Mouse (Mus musculus): ENCODE data around the gene Slc31a1. TPM values are rescaled to one million over a fixed set of nuclear protein-coding genes. Genes with fewer than 3 reads are reported as not detected.

The Slc31a1 gene
- total RNA-seq, 2 experiments from 2014 or later = 17.3 to 18.7 TPM

- no peak for DNase-seq
These were observed 1.9 kb downstream of the Slc31a1 start for GRCm38 (mm10) chr4:62362437-62362836.

- no peak for DNase-seq
These were observed 3.8 kb downstream of the Slc31a1 start for GRCm38 (mm10) chr4:62364299-62364698.

DNA sequence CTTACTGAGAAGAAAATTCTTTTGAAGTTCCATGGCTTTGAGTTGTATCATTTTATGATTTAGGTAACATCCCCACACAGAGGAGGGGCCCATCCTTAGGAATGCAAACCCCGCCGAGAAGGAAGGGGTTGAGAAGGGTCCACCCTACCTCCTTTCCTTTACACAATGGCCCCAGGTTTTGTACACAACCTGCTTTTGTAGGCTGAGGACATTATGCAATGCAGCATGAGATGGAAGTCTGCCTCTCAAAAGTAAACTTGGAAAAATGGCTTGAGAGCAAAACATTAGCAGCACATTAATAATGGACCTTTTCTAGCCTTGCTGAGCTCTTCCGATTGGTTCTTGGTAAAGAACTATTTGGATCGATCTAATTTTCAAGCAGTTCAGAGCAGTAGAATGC lies 5.8 kb downstream of the Slc31a1 start:
- no peak for DNase-seq

GRCm38 (mm10) chr4:62367586-62367985 lies 7.1 kb downstream of the Slc31a1 start:
- DNase-seq = no peak

GRCm38 (mm10) chr4:62369091-62369490 lies 8.6 kb downstream of the Slc31a1 start:
- DNase-seq = no peak

GRCm38 (mm10) chr4:62372410-62372809 lies 11.9 kb downstream of the Slc31a1 start:
- no peak for DNase-seq

GRCm38 (mm10) chr4:62372818-62373520 lies 12.4 kb downstream of the Slc31a1 start:
- DNase-seq = no peak

- no peak for DNase-seq
These were observed 13.1 kb downstream of the Slc31a1 start for GRCm38 (mm10) chr4:62373668-62374067.

- no peak for DNase-seq
These were observed 13.8 kb downstream of the Slc31a1 start for GRCm38 (mm10) chr4:62374342-62374741.

GRCm38 (mm10) chr4:62376123-62376522 lies 15.6 kb downstream of the Slc31a1 start:
- DNase-seq = no peak

- no peak for DNase-seq
These were observed 19.3 kb downstream of the Slc31a1 start for GRCm38 (mm10) chr4:62379724-62380381.

- no peak for DNase-seq
These were observed 22.7 kb downstream of the Slc31a1 start for GRCm38 (mm10) chr4:62383207-62383606.

GRCm38 (mm10) chr4:62383752-62384151 lies 23.2 kb downstream of the Slc31a1 start:
- DNase-seq = no peak

- no peak for DNase-seq
These were observed 23.6 kb downstream of the Slc31a1 start for GRCm38 (mm10) chr4:62384159-62384558.

DNA sequence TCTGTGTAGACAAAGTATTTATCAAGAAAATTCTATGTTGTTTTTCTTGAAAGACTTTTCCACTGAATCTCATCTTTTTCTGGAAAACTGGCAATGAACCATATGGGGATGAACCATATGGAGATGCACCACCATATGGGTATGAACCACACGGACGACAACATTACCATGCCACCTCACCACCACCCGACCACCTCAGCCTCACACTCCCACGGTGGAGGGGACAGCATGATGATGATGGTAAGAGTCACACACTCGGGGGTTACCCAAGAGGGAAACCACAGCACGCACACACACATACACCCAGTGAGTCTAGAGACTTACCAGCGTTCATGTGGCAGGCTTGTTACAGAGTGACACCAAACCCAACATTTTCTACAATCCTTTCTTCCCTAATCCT lies 24.9 kb downstream of the Slc31a1 start:
- no peak for DNase-seq

DNA sequence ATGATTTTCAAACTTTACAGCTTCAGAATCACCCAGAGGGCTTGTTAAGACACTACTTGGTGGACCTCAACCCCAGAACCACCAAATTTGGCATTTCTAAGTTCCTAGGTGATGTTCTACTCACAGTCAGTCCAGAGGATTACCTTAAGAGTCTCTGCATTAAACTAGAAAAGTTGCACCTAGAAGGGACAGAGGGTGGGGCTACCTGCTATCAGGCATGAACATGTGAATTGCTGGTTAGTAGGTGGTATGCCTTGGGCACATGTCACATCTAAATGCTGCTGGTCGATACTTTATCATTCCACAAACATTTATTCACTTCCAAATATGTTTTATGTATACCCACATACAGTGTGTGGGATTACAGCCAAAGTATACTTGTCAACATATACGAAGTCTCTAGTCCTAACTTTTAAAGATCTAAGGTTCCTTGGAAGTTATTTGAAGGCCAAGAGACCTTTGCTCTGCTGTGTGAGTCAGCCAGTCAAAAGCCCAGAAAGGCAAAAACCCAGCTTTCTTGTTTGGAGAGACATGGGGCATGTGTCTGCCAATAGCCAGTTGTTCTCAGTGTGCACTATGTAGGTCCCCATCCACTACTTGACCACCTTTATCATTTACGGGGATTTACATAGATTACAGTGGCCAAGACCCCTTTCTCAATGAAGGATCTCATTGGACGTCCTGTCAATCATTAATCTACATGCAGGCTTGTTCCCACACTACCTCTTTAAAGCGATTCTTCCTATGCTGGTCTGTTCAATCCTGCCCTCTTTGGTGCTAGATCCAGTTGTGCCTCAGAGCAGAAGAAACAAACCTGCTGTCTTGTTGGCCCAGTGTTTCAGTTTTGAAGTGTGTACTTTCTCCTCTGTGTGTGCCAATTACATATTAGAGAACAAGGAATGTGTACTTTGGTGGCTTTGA lies 29.3 kb downstream of the Slc31a1 start:
- DNase-seq = no peak

GRCm38 (mm10) chr4:62391892-62392291 lies 31.4 kb downstream of the Slc31a1 start:
- DNase-seq = no peak

GRCm38 (mm10) chr4:62393459-62393858 lies 32.9 kb downstream of the Slc31a1 start:
- DNase-seq = no peak

- no peak for DNase-seq
These were observed 35.3 kb downstream of the Slc31a1 start for GRCm38 (mm10) chr4:62395806-62396205.

GRCm38 (mm10) chr4:62397616-62398365 lies 37.3 kb downstream of the Slc31a1 start:
- no peak for DNase-seq

GRCm38 (mm10) chr4:62398956-62399355 lies 38.4 kb downstream of the Slc31a1 start:
- DNase-seq = peak; percentile 30

GRCm38 (mm10) chr4:62406133-62406532 lies 45.6 kb downstream of the Slc31a1 start:
- DNase-seq = no peak
